Comparison of ENCODE assay signal across 8 mouse cellular contexts in genomic region chr17:27819971-27820567, GRCm38 (mm10). TPM values are rescaled to one million over a fixed set of nuclear protein-coding genes. Genes with fewer than 3 reads are reported as not detected.
DNase-seq lines count a peak whose midpoint lies in the region; ATAC-seq lines count a peak whose summit lies in the region.

No protein-coding gene starts in this region.

- H3K4me2 ChIP-seq in forebrain, embryonic 12.5 days, result peak overlapping the region; percentile 77
- peak overlapping the region; percentile 80 for H3K4me2 ChIP-seq in lung, embryonic 15.5 days

- ATAC-seq in forebrain, embryonic 12.5 days (ENCODE audit: low FRiP score), result peak; percentile 89
- ATAC-seq in lung, embryonic 15.5 days (ENCODE audit: borderline replicate concordance, extremely low read depth, low FRiP score, low TSS enrichment), result peak; percentile 81

- intact Hi-C loops in heart, postnatal 10 days (cut with DNase I), result no loop called here

- H3K27ac ChIP-seq in forebrain, embryonic 12.5 days, result peak overlapping the region; percentile 81
- H3K27ac ChIP-seq in lung, embryonic 15.5 days, result peak overlapping the region; percentile 83

- H3K9me3 ChIP-seq in forebrain, embryonic 12.5 days, result no peaks in the 10 kb centered on the region
- no peaks in the 10 kb centered on the region for H3K9me3 ChIP-seq in lung, embryonic 15.5 days

- H3K36me3 ChIP-seq in forebrain, embryonic 12.5 days (replicated peaks), result no peaks in the 10 kb centered on the region
- no peaks in the 10 kb centered on the region for H3K36me3 ChIP-seq in lung, embryonic 15.5 days

- DNase-seq in CD8-positive naive resting alpha-beta T cell, adult 2 months (ENCODE audit: low read depth in 2 of 2, low spot score in 2 of 2), result peak; percentile 51 to 58
- peak; percentile 65 to 69 for DNase-seq in adrenal gland, postnatal 36 days
- peak; percentile 67 to 76 for DNase-seq in heart, postnatal 10 days
- DNase-seq in kidney, postnatal 4 days, result peak; percentile 69 to 81
- DNase-seq in ovary, postnatal 10 days (ENCODE audit: low spot score), result peak; percentile 27
- peak; percentile 43 to 57 for DNase-seq in urinary bladder, postnatal 36 days (ENCODE audit: low spot score in 2 of 2)

- 0% methylated on average over 57 of the region's 62 CpGs for whole genome bisulfite sequencing in forebrain, embryonic 12.5 days
- WGBS in lung, embryonic 15.5 days, result under 1% methylated on average over 46 of the region's 62 CpGs

- peak overlapping the region; percentile 98 for H3K4me3 ChIP-seq in forebrain, embryonic 12.5 days (replicated peaks)
- peak overlapping the region; percentile 89 for H3K4me3 ChIP-seq in lung, embryonic 15.5 days

- no peaks in the 10 kb centered on the region for H3K27me3 ChIP-seq in forebrain, embryonic 12.5 days
- no peaks in the 10 kb centered on the region for H3K27me3 ChIP-seq in lung, embryonic 15.5 days

- peaks cover 27% of the 10 kb centered on the region for H3K4me1 ChIP-seq in forebrain, embryonic 12.5 days
- peaks cover 24% of the 10 kb centered on the region for H3K4me1 ChIP-seq in lung, embryonic 15.5 days

- H3K9ac ChIP-seq in forebrain, embryonic 12.5 days, result peak overlapping the region; percentile 95
- H3K9ac ChIP-seq in lung, embryonic 15.5 days, result peak overlapping the region; percentile 81

RNA-seq across cellular contexts. Expression of gene D17Wsu92e, which starts 0.4 kb away (rescaled TPM):
- 100 to 1,000 TPM; 160 to 185 TPM for total RNA-seq in adrenal gland, postnatal 36 days (2021)
- 11.1 and 11.4 TPM in 2 replicates for polyA plus RNA-seq in forebrain, embryonic 12.5 days (2016; fragmentation: Nextera tagmentation; extraction: Ambion mirVana)
- 100 to 1,000 TPM; 109 to 112 TPM for total RNA-seq in heart, postnatal 10 days (2021)
- polyA plus RNA-seq in lung, embryonic 15.5 days (2015; fragmentation: Nextera tagmentation; extraction: Ambion mirVana), result 15.9 and 16.8 TPM in 2 replicates

RNA-seq across cellular contexts. Expression of gene Snrpc, which starts 17.9 kb away (rescaled TPM):
- total RNA-seq in adrenal gland, postnatal 36 days (2021), result 10 to 100 TPM; 84.2 to 85.8 TPM
- 367 and 371 TPM in 2 replicates for polyA plus RNA-seq in forebrain, embryonic 12.5 days (2016; fragmentation: Nextera tagmentation; extraction: Ambion mirVana)
- total RNA-seq in heart, postnatal 10 days (2021), result 10 to 100 TPM; 82.0 to 85.1 TPM
- 320 and 343 TPM in 2 replicates for polyA plus RNA-seq in lung, embryonic 15.5 days (2015; fragmentation: Nextera tagmentation; extraction: Ambion mirVana)

RNA-seq across cellular contexts. Expression of gene Uhrf1bp1, which starts 36.2 kb away (rescaled TPM):
- 10 to 100 TPM; 26.8 to 33.4 TPM for total RNA-seq in adrenal gland, postnatal 36 days (2021)
- polyA plus RNA-seq in forebrain, embryonic 12.5 days (2016; fragmentation: Nextera tagmentation; extraction: Ambion mirVana), result 10.0 and 10.5 TPM in 2 replicates
- 10 to 100 TPM; 16.5 to 22.1 TPM for total RNA-seq in heart, postnatal 10 days (2021)
- 3.5 and 4.8 TPM in 2 replicates for polyA plus RNA-seq in lung, embryonic 15.5 days (2015; fragmentation: Nextera tagmentation; extraction: Ambion mirVana)

Comparison
In these comparisons a context has a peak if more than half of its experiments do, and no peak if none do; other contexts are left out.
1. Peak in every context shown above with its lines: DNase-seq, ATAC-seq, H3K4me3 ChIP-seq and H3K27ac ChIP-seq.